Mouse (Mus musculus) E14TG2a.4 (cell line): ENCODE measurements around the gene Mrtfa.

ENCODE experiments used
- H3K27me3 ChIP-seq: 2 replicates; pipeline ENCODE4 v1.6.1; 2014; ENCODE audit warnings: low read length, control low read depth; ENCODE audit not compliant: insufficient read depth
- H3K36me3 ChIP-seq: 2 replicates; pipeline ENCODE4 v1.6.1; 2014; ENCODE audit warnings: low read length, control low read depth; ENCODE audit not compliant: insufficient read depth
- H3K4me1 ChIP-seq: replicated peaks from 2 replicates; pipeline ENCODE4 v1.6.1; 2014; ENCODE audit warnings: low read depth, low read length, control low read depth
- H3K4me3 ChIP-seq: replicated peaks from 2 replicates; pipeline ENCODE4 v1.5.1; 2014; ENCODE audit warnings: mild to moderate bottlenecking, low read length
- H3K9me3 ChIP-seq: 2 replicates; pipeline ENCODE4 v1.6.1; 2014; ENCODE audit warnings: low read length, control low read depth
- CTCF ChIP-seq: conservative IDR thresholded peaks from 2 replicates; pipeline ENCODE4 v1.5.1; 2014; ENCODE audit warnings: low read length
- NANOG ChIP-seq: IDR thresholded peaks from 2 replicates; pipeline ENCODE4 v1.6.1; 2014; ENCODE audit warnings: borderline replicate concordance, low read length, mixed read lengths
- POU5F1 ChIP-seq: IDR thresholded peaks from 2 replicates; pipeline ENCODE4 v1.6.1; 2014; ENCODE audit warnings: low read length, borderline replicate concordance

The Mrtfa gene

DNA sequence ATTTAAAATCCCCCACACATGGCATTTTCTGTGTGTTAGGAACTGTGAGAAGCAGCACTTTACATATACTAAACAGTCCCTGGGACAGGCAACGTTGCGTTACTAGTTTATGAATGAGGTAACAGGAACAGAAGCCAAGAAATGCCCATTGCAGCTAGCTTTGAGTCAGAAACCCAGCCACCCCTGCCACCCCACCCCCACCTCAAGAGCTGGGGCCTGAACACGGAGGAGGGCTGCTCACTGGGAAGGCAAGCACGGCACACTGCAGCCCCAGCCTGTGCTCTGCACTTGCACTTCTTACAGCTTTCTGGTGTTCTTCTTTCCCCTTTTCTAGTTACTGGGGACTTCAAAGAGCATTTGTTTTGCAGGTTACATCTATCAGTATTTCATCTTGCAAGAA lies 93.1 kb downstream of the Mrtfa start:
- Histone ChIP-seq H3K4me1 (peaks cover 3% of the 10 kb centered on the region), H3K27me3 (no peaks in the 10 kb centered on the region), H3K4me3 (no peak overlapping the region), H3K9me3 (no peaks in the 10 kb centered on the region), H3K36me3 (no peaks in the 10 kb centered on the region)
- no peak for TF ChIP-seq NANOG
- TF ChIP-seq CTCF, result no peak
- TF ChIP-seq POU5F1, result no peak

DNA sequence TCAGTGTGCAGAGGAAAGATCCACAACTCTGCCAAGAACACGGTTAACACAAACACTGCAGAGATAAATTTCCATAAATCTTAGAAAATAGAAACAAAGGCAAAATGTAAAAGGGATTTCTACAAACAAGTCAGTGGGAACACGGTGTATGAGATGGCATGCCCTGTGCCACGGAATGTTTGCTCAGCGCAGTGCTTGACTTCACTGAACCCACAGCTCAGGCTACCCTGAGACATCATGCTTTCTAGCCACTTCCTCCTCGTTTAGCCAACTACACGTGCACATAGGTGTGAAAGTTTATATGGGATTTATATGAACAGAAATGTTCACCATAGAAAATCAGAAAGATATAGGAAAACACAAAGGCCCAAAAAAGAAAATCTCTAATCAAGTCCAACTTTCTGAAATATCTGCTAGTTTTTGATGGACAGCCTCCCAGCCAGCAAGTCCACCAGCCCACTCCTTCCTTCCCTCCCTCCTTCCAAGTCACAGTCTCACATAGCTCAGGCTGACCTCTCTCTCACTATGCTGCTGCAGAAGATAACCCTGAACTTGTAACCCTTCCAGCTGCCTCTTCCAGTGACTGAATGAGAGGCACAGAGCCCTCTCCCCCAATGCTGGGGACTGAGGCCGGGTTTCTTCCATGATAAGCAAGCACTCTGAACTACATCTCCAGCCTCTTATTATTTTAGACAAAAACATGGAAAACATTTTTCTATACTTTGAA lies 94.1 kb downstream of the Mrtfa start:
- Histone ChIP-seq H3K36me3 (no peaks in the 10 kb centered on the region), H3K9me3 (no peaks in the 10 kb centered on the region), H3K4me3 (no peak overlapping the region), H3K27me3 (no peaks in the 10 kb centered on the region), H3K4me1 (peaks cover 2% of the 10 kb centered on the region; the same call in 1 of the 2 replicates)
- TF ChIP-seq NANOG, result no peak
- no peak for TF ChIP-seq POU5F1
- no peak for TF ChIP-seq CTCF

DNA sequence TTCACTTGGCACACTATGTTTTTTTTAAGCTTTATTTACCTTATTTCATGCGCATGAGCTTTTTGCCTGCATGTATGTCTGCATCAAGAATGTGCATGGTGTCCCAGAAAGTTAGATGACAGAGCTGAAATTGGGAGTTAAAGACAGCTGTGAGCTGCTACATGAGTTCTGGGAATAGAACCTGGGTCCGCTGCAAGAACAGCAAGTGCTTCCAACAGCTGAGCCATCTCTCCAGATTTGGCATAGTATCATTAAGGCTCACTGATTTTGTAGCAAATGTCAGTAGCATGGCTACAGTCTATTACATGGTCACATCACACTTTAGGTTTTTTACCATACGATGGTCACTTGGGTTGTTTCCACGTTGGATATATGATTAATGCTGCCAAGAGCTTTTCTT lies 97.5 kb downstream of the Mrtfa start:
- Histone ChIP-seq H3K4me3 (no peak overlapping the region), H3K36me3 (no peaks in the 10 kb centered on the region), H3K9me3 (no peaks in the 10 kb centered on the region), H3K27me3 (no peaks in the 10 kb centered on the region), H3K4me1 (peaks cover 2% of the 10 kb centered on the region; the same call in 1 of the 2 replicates)
- TF ChIP-seq CTCF (no peak), POU5F1 (no peak), NANOG (no peak)

DNA sequence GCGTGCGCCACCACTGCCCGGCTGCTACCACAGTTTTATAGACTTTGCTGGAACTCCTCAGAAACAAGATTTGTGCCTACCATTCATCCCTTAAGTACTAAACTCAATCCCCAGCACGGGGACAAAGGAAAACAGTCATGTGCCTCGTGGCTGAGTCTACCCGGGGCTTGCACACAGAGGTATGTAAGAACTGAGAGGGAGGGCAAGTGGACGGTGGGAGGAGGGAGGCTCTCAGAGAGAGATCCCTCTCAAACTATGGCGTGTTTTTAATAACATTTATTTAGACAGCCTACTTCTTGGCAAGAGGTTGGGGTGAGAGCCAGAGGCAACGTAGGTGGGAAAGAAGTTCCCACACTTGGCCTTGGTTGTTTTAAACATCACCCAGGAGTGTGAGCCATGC lies 98.8 kb downstream of the Mrtfa start:
- no peaks in the 10 kb centered on the region; the same call in 1 of the 2 replicates for H3K4me1 ChIP-seq
- no peak for TF ChIP-seq CTCF
- no peak for TF ChIP-seq POU5F1
- no peak for TF ChIP-seq NANOG

DNA sequence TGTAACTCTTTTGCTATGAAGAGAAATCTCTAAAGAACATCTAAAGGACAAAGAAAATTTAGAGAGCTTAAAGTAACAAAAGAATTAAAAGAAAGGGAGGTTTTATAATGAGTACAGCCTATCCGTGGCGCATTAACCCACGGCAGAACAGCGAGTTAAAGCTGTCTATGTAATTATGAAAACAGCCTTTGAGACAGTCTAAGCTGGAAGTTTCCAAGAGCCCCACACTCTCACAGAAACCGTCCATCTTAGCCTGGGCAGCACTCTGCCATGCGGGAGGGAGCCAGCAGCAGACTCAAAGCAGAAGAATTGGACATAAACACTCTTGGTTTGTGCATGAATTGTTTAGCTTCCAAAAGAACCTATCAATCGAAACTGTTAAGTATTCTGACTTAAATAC lies 103.0 kb downstream of the Mrtfa start:
- no peak for TF ChIP-seq NANOG
- no peak for TF ChIP-seq CTCF
- TF ChIP-seq POU5F1, result no peak
- Histone ChIP-seq H3K36me3 (no peaks in the 10 kb centered on the region), H3K9me3 (no peaks in the 10 kb centered on the region), H3K27me3 (no peaks in the 10 kb centered on the region), H3K4me1 (no peaks in the 10 kb centered on the region), H3K4me3 (no peak overlapping the region)

More for the DNA sequence above, 98.8 kb downstream of the Mrtfa start:
- Histone ChIP-seq H3K4me3 (no peak overlapping the region), H3K27me3 (no peaks in the 10 kb centered on the region), H3K36me3 (no peaks in the 10 kb centered on the region), H3K9me3 (no peaks in the 10 kb centered on the region)

DNA sequence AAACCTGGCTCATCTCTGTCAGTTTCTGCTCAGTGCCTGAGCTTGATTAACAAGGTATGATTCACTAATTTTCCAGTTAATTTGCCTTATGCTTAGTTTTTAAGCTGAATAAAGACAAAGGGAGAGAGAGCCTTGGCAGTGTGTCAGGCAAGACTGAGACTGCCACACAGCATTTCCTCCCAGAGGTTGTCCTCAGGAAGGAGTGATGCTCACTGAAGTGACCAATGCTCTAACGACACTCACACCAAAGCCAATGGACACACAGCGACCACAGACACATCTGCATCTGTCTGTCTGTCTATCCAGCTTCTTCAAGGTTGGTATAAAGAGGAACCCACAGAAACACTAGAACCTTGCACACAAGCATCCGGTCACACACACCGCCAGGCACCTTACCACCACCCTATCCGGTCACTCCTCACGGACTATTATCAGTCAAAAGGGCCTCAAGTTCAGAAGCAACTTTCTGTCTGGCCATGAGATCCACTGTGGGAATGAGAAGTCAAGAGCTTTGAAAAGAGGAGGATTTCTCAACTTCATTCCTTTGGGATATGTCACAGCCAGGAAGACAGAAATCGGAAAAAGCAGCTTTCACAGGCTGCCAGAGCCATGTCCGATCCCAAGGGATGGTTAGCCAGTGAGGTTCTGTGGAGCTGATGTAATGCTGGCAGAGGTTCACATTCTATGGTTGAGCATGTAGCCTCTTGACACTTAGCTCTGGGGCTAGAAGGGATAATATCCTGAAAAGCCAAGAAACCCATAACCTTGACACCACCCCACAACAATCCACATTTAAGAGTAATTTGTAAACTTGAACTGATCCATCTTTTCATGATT lies 103.7 kb downstream of the Mrtfa start:
- Histone ChIP-seq H3K4me1 (no peaks in the 10 kb centered on the region), H3K27me3 (no peaks in the 10 kb centered on the region), H3K4me3 (no peak overlapping the region), H3K36me3 (no peaks in the 10 kb centered on the region), H3K9me3 (no peaks in the 10 kb centered on the region)
- TF ChIP-seq POU5F1 (no peak), NANOG (no peak), CTCF (no peak)

DNA sequence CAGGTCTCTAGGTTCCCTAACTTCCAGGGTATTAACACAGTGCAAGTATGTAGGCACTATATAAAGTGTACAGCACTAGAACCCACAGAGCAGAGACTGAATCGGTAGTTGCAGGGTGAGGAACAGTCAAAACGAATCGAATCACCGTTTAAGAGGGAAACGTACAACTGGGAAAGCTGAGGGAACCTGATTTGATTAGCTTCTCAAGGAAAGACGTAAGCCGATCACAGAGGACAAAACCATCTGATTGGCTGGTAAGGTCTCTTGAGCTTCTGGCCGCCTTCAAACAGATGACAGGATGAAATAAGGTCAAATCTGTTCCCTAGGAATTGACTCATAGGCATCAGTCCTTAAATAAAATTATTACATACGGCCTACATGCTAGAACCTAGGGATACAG lies 106.7 kb downstream of the Mrtfa start:
- H3K36me3 ChIP-seq, result no peaks in the 10 kb centered on the region
- H3K4me1 ChIP-seq, result no peaks in the 10 kb centered on the region
- no peak for TF ChIP-seq NANOG
- no peak for TF ChIP-seq CTCF
- no peak for TF ChIP-seq POU5F1
- no peaks in the 10 kb centered on the region for H3K27me3 ChIP-seq
- no peaks in the 10 kb centered on the region for H3K9me3 ChIP-seq
- H3K4me3 ChIP-seq, result no peak overlapping the region

DNA sequence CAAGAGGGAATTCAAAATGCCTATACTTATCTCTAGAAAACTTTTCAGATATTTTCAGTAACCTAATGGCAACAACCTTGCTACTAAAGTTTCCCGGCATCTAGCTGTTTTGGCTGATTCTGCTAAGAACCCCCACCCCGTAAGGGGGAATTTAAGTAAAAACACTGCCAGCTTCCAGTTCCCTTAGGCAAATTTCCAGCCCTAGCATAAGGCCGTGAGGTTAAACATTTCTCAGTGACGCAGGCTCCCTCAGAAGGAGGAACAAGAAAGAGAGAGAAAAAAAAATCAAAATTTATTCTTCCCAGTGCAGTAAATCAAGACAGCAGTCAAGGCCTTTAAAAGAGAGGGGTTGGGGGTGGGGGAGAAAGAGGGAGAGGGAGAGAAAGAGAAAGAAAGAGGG lies 107.3 kb downstream of the Mrtfa start:
- no peak overlapping the region for H3K4me3 ChIP-seq
- no peaks in the 10 kb centered on the region for H3K36me3 ChIP-seq
- no peaks in the 10 kb centered on the region for H3K9me3 ChIP-seq
- no peak for TF ChIP-seq NANOG
- TF ChIP-seq POU5F1, result no peak
- no peak for TF ChIP-seq CTCF
- H3K27me3 ChIP-seq, result no peaks in the 10 kb centered on the region
- no peaks in the 10 kb centered on the region for H3K4me1 ChIP-seq
